Mouse (Mus musculus): ENCODE measurements around the gene 2210011C24Rik.
"Not testable (repeated sequence)": the region's sequence is repeated elsewhere in the genome, so short reads cannot be mapped to it uniquely, and the experiment has no call there.

2210011C24Rik gene

DNA sequence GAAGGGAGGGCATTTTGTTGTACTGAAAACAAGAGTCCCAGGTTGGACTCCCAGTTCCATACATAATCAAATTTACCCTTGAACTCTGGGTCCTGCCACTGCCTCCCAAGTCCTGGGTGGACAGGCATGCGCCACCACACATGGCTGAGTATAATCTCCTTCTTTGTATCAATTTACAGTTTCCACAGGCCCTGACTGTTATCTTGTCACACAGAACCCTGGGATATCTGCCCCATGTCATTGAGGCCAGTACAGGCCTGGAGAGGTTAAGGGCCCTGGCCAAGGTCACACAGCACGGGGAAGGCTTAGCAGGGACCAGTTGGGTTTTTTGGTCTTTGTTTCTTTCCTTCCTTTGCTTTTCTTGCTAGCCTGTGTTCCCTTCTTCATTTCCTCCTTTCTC, 19.5 kb downstream of the 2210011C24Rik start:
- DNase-seq = no peak

DNA sequence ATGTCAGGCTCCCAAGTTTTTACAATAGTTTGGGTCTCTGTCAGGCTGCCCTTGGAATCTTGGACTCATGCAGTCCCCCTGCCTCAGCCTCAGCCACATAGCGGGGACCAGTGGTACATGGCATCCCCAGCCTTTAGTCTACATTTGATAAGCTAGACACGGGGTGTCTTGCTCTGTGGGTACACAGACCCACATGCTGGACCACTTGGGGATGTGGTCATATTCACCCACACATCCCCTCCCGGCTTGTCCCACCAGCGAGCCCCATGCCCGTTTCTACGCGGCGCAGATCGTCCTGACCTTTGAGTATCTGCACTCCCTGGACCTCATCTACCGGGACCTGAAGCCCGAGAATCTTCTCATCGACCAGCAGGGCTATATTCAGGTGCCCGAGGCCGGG, 21.8 kb downstream of the 2210011C24Rik start:
- no peak for DNase-seq

DNA sequence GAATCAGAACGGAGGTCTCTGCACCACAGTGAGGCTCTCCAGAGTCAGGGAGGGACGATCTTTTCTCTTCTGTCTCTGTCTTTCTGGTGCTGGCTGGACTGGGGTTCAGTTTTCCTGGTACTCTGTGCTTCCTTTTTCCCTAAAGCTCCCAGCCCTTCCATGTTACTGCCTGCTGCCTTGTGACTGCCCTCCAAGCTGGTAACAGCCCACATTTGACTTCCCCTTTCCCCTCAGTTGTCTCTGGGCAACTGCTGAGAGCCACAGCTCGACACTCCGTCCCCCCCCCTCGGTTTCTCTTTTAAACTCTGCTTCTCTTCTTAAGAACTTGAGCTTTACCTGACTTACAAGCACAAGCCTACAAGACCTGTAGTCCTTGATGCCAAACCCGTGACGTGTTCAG, 22.7 kb downstream of the 2210011C24Rik start:
- no peak for DNase-seq

DNA sequence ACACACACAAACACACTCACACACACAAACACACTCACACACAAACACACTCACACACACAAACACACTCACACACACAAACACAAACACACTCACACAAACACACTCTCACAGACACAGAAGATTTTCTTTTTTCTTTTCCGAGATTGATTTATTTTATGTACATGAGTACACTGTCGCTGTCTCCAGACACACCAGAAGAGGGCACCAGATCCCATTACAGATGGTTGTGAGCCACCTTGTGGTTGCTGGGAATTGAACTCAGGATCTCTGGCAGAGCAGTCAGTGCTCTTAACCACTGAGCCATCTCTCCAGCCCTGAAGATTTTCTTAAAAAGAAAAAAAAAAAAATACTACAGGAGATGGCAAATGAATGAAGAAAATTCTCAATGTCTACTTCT, 28.7 kb downstream of the 2210011C24Rik start:
- not testable (repeated sequence) for DNase-seq

DNA sequence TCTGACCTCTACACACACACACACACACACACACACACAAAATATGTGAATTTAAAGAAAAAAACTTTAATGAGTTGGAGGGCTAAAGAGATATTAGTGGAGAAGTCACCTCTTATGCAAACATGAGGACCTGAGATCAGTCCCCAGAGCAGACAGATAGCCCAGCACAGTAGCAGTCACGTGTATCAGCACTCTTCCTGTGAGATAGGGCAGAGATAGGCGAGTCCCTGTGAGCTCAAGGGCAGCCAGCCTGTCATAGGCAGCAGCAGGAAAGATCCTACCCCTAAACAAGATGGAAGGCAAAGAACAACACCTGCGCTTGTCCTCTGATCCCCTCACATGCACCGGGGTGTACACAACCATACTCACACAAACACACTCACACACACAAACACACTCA, 29.5 kb downstream of the 2210011C24Rik start:
- no peak for DNase-seq

DNA sequence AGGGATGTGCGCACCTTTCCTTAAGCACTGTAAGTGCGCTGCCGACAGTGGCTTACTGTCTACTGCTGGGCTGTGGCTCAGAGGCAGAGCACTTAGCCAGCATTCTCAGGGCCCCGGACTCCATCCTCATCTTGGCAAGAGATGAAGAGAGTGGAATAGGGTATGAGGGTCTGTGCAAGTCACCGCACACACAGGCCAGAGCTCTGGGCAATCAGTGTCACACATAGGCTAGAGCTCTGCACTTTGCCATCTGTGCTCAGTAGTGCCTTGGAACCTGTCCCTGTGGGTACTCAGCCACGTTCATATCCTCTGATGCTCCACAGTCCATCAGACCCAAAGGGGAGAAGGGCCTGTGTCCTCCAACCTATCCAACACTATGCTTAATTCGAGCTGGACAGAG, 30.4 kb downstream of the 2210011C24Rik start:
- DNase-seq = no peak

DNA sequence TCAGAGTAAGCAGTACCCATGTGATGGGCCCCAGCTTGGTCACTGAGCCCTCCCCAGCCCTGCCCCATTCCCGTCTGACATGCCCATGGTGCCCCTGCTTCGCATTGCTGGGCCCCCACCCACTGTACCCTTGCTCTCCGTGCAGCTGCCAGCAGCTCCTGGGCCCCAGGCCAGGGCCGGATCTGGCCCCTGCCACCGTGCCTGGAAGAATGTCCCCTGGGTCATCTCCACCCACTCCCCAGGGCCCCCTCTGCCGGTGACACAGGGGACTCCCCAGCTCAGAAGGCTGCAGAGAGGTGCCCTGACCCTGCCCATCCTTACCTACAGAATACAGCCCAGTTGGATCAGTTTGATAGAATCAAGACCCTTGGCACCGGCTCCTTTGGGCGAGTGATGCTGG, 31.1 kb downstream of the 2210011C24Rik start:
- DNase-seq = no peak

DNA sequence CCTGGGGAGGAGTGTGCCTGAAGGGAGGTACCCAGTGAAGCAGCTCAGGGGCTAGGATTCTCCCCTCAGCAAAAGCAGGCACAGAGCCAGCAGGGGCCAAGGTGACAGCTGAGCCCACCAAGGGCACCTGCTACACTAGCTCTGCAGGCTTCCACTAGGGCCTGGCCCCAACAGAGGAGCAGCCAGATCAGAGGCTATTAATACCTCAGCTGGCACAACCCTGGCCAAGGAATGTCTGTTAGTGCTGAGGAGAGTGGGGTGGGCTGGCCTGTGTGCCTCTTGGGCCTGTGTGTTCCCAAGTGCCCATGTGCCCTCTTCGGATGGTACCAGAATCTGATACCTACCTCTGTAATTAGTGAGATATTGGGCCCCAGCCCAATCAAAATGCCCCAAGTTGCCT, 31.7 kb downstream of the 2210011C24Rik start:
- no peak for DNase-seq

DNA sequence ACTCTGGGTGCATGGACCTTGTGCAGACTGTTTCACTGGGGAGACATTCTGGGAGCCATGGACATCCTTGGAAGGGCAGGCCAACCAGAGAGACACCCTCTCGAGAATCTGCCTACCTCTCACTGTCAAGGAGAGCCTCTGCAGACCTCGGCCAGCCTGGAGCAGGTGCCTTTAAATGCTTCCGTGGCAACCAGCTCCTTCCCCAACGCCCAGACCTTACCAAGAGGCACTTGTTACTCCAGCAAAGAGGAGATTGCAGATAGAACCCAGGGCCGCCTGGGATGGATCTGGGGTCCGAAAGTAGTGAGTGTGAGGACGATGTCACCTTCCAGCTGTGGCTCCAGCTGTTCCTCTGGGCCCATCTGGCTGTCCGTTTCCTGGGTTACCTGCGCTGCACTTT, 33.8 kb downstream of the 2210011C24Rik start:
- DNase-seq = no peak

DNA sequence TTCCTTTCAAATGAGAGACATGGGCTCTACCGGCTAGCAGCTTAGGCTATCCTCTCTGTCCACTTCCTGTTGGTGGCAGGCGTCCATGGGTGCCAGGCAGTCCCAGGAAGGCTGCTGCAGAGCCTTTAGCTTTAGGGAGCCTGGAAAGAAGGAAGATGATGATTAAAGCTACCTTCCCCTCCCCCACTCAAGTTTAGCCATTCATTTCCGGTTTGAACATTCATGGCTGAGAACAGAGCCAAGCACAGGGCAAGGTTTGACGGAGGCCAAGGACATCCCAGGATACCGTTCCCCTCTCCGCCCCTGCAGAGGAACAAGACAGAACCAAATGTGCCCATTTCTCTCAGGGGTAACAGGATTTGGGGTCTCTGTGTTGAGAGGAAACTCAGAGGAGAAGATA, 34.3 kb downstream of the 2210011C24Rik start:
- DNase-seq = peak; percentile 50

DNA sequence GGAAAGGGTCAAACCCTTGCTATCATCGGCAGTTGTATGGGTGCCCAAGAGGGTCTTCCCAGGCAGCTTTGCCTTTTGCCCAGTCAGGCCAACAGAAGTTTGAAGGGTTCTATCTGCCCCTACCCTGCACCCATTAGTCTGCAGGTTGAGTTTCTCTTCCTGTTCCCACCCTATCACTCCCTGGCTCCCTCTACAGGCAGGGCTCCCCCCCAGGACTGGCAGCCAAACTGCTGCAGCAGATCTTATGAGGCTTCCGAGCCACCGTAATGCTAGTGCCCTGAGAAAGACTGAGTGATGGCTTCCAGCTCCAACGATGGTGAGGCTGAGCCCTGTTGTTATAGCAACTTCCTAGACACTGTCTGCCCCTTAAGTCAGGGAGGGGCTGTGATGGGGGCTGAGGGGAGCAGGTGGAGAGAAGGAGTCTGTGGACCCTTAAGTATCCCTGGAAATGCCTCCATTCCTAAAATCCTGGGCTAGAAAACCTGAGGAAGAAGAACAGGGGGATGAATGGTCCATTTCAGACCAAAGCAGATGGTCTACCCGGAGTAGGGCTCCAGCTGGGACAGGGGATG, 35.1 kb downstream of the 2210011C24Rik start:
- no peak for DNase-seq

DNA sequence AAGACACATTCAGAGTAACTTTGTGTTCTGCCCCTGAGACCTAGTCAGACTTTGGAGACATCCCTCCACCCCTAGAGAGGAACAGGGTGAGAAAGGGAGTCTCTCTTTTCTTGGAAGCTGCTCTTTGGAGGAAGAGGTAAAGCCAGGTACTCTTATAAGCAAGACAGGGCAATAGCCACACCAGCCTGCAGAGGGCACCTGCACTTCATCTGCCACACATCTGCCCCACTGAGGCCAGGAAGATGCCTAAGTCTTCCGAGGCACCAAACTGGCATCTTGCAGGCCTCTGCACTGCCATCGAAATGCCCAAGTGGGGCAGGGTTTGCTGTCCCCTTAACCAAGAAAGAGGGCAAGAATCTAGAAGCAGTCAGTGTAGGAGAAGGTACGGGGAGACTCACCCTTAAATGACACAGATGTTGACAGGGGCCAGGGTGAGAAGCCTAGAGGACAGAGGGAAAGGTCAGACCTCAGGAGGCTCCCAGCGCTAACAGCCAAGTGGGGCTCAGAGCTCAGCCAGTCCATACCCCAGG, 35.8 kb downstream of the 2210011C24Rik start:
- DNase-seq = peak; percentile 71

DNA sequence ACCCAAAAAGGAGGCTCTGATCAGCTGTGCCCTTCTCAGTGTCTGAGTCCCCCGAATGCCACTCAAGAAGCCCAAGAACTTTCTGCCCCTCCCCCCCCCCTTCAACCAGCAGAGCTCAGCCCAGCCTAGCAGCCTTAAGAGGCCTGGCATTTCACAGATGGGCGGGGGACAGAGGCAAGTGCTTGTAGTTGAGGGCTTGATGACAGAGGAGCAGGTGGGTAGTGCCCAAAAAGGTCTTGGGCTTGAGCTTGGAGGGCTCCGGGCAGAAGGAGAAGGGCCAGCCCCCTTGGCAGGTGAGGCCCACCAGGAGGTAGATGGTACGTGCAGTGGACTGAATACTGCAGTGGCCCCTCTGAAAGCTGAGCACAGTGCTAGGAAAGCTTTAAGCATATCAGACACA, 37.5 kb downstream of the 2210011C24Rik start:
- DNase-seq = peak; percentile 66

DNA sequence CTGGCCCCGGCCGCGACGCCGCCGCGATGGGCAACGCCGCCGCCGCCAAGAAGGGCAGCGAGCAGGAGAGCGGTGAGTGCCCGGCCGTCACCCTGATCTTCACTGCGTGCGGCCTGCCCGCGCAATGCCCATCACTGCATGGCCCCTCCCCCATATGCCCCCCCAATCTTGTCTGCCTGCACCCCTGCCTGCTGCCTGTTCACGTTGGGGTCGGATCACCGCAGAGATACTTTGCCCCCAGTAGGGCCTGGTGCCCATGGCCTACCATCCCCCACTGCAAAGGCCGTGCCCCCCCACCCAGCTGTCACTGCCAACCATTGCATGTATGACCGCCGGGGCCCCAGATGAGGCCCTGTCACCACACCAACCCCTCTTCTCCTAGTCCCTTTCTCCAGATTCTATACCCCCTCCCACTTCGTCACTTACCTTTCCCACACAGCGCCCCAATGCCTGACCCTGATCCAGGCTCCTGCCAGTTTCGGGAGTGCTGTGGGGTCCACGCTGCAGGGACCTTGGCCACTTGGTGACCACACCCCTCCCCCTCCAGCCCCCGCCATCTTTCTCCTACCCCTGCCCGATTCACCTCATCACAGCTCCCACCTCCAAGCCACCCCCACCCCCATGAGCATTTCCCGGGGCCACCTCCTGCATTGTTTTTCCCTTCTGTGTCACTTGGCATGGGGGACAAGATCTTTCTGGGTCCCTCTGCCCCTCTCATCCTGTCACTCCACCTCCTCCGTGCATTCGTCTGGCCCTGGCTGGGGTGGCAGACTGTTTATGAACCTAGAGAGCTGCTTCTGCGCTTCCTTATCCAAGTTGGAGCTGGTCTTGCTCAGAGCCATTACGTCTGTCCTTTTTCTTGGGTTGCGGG, 38.6 kb downstream of the 2210011C24Rik start:
- DNase-seq = peak; percentile 21

DNA sequence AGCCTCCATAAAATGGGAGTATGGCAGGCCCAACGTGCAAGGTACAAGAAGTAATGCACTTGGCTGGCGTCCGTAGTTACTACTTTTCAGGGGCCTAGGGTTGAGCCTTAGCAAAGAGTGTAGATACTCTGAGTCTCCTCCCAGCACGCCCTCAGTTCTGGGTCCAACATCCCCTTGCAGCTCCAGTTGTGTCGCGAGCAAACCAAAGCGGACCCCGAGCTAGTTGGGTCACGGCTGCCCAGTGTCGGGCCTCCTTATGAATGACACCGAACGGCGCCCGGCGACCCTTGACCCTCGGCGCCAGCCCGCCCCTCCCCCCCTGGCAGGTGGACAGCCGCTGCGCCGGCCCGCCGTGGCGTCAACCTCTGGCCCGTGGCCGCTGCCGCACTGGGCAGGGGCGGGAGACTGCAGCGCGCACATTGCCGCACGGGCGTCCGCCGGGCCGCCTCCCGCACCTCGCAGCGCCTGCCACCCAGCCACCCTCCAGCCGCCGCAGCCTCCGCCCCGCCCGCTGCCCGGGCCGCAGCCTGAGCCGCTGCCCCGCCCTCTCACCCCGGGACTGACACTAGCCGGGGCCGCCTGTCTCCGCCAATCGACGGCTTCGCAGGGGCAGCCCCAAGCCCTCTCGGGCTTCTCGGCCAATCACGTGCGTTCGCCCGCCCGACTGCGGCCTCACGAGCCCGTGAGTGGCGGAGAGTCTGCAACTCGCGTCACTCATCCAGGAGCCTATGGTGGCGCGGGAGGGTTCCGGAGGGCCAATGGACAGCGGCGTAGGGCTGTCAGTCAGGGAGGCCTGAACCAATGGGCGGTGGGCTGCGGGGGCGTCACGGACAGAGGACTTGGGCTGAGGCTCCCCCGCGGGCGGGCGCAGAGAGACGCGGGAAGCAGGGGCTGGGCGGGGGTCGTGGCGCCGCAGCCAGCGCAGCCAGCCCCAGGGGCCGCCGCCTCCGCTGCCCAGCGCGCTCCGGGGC, 39.5 kb downstream of the 2210011C24Rik start, which contains the start of gene Prkaca:
TSS of gene Prkaca (plus strand) at position 844 of the 971 bp plus-strand sequence.
- DNase-seq = peak; percentile 99

DNA sequence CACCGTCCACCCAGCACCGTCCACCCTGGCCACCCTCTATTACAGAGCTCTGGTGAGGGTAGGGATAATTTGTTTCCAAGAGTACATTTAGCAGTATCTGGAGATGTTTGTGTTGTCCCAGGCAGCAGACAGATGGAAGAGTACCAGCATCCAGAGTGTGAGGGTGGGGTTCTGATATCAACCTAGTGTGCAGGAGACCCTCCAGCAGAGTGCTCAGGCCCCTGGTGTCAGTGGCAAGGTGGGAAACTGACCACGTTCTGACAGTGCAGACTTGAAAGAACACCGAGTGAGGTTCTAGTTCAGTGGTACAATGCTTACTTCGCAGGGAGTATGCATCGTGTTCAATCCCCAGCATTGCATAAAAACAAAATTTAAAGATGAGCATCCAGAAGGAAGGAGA, 40.3 kb downstream of the 2210011C24Rik start:
- no peak for DNase-seq

DNA sequence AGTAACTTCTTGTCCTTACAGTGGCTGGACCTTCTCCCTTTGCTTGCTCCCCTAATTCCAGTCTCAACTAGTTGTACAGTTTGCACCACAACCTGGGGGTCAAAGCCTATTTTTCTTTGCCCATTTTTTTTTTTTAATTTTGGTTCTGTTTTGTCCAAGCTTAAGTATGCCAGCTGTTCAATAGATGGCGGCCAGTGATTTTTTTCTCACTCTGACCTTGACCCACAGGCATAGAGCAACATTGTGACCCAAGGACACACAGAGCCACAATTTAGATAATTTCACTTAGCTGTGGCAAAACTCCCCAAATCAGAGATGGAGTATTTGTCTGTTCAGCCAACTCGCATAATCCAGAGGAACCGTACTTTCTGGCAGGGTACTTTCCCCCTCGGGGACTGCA, 40.9 kb downstream of the 2210011C24Rik start:
- DNase-seq = no peak

DNA sequence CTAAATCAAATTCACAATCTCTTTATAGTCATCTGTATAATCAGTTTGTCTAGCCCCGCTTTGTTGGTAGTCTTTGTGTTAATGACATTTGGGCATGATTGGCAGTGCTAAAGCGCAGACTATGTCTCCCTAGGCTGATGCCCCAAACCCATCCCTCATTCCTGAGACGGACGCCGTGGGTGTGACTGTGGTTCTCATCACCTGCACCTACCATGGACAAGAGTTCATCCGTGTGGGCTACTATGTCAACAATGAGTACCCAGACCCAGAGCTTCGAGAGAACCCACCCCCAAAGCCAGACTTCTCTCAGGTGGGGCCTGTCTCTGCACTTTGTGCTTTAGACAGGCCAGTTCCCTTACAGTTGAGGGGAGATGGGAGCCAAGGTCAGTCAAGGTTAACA, 44.3 kb downstream of the 2210011C24Rik start:
- DNase-seq = no peak

DNA sequence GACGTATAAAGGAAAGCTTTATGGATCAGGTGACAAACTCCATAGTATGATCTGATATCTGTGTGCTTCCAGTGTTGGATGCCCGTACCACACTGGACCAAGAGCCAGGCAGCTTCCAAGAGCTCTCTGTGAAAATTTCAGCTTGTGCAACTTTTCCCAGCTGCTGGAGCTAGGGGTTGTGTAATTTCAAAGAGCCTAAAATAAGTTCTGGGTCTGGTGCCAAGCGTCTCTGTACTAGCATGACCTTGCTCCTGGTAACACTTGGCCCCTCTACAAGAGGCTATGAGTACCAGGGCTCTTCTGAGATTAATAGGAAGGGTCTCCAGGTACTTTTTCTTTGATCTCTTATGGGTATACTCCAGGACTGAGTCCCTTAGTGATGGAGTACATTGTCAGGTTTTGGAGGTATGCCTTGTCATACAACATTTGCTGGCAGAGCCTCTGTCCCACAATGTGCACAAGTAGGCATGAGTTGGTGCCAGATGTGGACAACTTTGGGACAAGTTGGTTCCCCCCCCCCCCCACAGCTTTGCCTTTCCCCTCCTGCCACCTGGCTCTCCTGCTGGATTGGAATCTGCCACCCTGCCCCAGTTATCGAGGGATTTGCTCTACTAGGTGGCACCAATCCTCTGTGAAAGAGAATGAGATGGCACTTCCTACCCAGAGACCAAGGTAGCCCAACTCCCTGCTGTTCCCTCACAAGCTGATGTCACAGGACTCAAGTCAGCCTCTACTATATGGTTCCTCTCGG, 47.8 kb downstream of the 2210011C24Rik start:
- peak; percentile 91 for DNase-seq

Measured in lung, postnatal 36 days (tissue).